Mouse (Mus musculus): ENCODE data around the gene Gpr152. TPM values are rescaled to one million over a fixed set of nuclear protein-coding genes. Genes with fewer than 3 reads are reported as not detected.
"Not testable (repeated sequence)": the region's sequence is repeated elsewhere in the genome, so short reads cannot be mapped to it uniquely, and the experiment has no call there.

Gpr152 gene
- polyA plus RNA-seq, 1 experiment from 2014 or later: not detected

DNA sequence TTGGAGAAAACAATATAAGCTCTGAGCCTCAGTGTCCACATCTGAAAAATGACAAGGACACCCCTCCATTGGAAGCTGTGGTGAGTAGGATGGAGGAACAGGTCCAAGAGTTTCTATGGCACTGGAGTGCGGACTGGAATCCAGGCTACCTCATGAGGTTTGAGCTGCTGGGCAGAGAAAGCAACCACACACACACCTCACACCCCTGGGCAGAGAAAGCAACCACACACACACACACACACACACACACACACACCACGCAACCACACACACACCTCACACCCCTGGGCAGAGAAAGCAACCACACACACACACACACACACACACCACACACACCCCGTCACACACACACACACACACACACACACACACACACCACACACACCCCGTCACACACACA is 14.3 kb upstream of the Gpr152 start:
- Histone ChIP-seq H3K36me3 (peaks cover 31% of the 10 kb centered on the region), H3K4me1 (peaks cover 40% of the 10 kb centered on the region), H3K4me3 (peak overlapping the region; percentile 82), H3K27ac (peak overlapping the region; percentile 92)
- 21% methylated on average over 4 of the region's 4 CpGs for WGBS
- H3K27me3 ChIP-seq (ENCODE audit: low read depth, poor library complexity, severe bottlenecking); H3K9me3 ChIP-seq (replicated peaks); DNase-seq (ENCODE audit: low spot score): not testable (repeated sequence)

DNA sequence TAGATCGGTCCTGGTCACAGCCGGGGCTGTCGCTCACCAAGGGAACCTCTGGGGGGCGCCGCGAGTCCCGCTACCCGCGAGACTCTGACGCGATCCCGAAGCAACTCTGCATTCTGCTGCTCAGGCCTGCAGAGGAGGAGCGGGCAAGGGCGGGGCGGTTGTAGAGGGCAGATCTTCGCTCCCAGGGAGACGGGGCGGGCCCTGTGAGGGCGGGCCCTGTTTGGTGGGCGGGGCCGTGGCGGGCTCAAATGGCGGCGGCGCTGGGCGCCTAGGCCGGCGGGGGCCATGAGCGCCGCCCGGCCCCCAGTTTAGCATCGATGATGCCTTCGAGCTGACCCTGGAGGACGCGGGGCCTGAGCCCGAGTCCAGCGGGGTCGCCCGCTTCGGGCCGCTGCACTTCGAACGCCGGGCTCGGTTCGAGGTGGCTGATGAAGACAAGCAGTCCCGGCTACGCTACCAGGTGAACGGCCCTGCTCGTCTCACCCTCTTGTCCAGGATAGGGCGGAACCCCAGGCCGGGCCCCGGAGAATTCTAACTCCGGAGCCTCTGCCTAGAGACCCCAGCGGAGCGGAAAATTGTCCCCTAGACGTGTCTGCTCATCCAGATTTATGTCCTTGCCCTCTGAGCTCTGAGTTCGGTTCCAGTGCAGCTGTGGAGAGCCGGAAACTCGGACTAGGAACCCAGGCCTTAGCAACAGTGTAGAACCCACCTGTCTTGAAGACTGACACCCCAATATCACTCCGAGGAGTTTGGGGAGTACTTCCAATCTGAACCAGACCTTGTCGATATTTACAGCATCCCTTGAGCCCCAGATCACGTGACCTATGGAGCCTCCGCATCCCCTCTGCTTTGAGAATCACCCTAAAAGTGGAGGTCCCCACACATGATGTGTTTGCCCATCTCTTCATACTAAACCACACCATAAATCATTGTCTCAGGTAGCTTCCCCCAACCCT is 13.6 kb upstream of the Gpr152 start, which contains the start of gene Aip:
Gene Aip (minus strand): TSS at position 118 of the 956 bp plus-strand sequence.
- peak; percentile 98 for DNase-seq (ENCODE audit: low spot score)
- H3K27me3 ChIP-seq (ENCODE audit: low read depth, poor library complexity, severe bottlenecking): no peaks in the 10 kb centered on the region
- H3K4me1 ChIP-seq: peaks cover 32% of the 10 kb centered on the region
- WGBS: 1% methylated on average over 64 of the region's 64 CpGs
- peaks cover 38% of the 10 kb centered on the region for H3K36me3 ChIP-seq
- no peaks in the 10 kb centered on the region for H3K9me3 ChIP-seq (replicated peaks)
- peak within 1 kb of the TSS; percentile 82 for H3K4me3 ChIP-seq
- peak within 1 kb of the TSS; percentile 92 for H3K27ac ChIP-seq

DNA sequence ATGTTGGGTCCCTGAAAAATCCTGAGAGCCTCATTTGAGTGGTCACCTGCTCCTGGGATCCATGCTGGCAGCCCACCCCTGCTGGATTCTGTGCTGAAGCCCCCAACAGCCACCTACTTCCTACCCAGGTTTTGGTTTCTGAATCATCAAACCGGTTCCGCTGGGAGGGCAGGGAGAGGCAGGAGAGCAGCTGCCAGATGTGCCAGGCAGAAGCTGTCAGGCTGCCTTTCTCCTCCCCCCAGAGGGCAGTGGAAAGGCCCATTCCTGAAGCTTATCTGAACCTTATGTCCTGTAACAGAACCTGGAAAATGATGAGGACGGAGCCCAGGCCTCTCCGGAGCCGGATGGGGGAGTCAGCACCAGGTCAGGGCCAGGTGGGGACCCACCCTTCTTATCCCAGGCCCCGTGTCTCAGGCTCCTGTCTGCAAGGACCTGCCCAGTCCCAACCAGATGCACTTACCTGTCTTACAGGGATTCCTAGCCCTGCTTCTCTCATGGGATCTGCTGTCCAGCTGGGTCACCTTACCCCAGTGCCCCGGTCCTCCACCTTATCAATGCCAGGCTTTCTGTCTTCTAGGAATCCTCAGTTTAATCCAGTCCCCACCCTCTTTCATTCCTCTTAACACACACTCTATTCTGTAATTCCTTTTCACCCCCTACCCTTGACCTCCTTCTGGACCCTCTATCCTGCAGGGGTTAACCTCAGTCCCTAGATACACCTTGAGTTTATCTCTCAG is 12.7 kb upstream of the Gpr152 start:
- Histone ChIP-seq H3K4me3 (peak overlapping the region; percentile 82), H3K9me3 (replicated peaks) (no peaks in the 10 kb centered on the region), H3K4me1 (peaks cover 30% of the 10 kb centered on the region), H3K36me3 (peaks cover 47% of the 10 kb centered on the region), H3K27ac (peak overlapping the region; percentile 92), H3K27me3 (ENCODE audit: low read depth, poor library complexity, severe bottlenecking) (no peaks in the 10 kb centered on the region)
- DNase-seq (ENCODE audit: low spot score): no peak
- 60% methylated on average over 7 of the region's 7 CpGs for WGBS

DNA sequence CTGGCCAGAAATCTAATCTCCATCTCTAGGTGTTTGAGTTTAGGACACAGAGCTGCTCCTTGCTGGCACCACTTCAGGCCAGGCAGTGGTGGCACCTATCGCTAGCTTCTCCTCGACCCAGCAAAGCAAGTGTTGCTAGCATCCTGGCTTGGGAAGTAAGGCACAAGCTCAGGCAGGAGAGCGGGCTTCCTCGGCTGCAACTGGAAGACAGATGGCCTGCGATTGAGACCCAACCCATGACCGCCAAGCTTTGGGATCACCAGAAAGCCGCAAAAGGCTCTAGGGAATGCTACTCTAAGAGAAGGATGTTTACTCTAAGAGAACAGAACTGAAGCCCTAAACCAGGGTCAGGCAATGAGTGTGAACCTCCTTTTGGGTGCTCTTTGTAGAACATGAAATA is 10.1 kb upstream of the Gpr152 start:
- 91% methylated on average over 7 of the region's 7 CpGs for WGBS
- DNase-seq (ENCODE audit: low spot score): no peak

DNA sequence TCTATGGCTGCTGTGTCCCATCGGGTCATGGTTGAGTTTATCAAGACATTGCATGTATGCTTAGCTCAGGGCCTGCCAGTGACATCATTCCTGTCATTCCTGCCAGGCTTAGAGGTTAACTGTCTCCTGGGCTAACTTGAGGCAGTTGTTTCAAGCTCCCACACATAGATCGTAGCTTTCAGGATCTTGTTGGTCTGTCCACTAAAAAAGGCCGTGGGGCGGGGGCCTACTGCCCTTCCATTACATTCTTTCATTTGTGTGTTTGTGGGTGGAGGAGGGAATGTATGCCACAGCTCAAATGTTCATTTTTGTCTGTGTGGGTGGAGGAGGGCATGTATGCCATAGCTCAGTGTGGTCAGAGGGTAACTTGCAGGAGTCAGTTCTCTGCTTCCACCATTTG is 9.5 kb upstream of the Gpr152 start:
- no peak for DNase-seq (ENCODE audit: low spot score)
- Histone ChIP-seq H3K4me3 (no peak overlapping the region), H3K9me3 (replicated peaks) (no peaks in the 10 kb centered on the region), H3K36me3 (peaks cover 64% of the 10 kb centered on the region), H3K27ac (no peak overlapping the region), H3K4me1 (peaks cover 18% of the 10 kb centered on the region), H3K27me3 (ENCODE audit: low read depth, poor library complexity, severe bottlenecking) (no peaks in the 10 kb centered on the region)
- WGBS: 95% methylated on average over 4 of the region's 4 CpGs

More for the DNA sequence above, 10.1 kb upstream of the Gpr152 start:
- Histone ChIP-seq H3K27me3 (ENCODE audit: low read depth, poor library complexity, severe bottlenecking) (no peaks in the 10 kb centered on the region), H3K4me1 (peaks cover 24% of the 10 kb centered on the region), H3K36me3 (peaks cover 64% of the 10 kb centered on the region), H3K4me3 (no peak overlapping the region), H3K27ac (no peak overlapping the region), H3K9me3 (replicated peaks) (no peaks in the 10 kb centered on the region)

DNA sequence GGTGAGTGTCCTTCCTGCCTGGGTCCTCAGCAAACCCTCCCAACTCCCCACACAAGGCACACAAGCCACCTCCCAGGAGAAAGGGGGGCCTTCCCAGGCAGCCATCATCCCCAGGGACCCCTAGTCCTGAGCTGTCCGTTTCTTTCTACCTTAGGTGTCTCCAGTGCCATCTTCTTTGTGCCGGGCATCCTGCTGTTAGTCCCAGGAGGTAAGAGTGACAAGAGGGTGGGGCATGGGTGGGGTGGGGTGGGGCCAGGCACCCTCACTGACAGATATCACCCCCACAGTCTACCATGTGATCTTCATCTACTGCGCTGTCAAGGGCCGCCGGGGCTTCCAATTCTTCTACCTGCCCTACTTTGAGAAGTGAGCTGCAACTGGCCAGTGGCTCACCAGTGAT is 8.5 kb upstream of the Gpr152 start:
- no peaks in the 10 kb centered on the region for H3K9me3 ChIP-seq (replicated peaks)
- no peak for DNase-seq (ENCODE audit: low spot score)
- peaks cover 15% of the 10 kb centered on the region for H3K4me1 ChIP-seq
- no peak overlapping the region; the same call in 1 of the 2 replicates for H3K4me3 ChIP-seq
- H3K27ac ChIP-seq: no peak overlapping the region
- 87% methylated on average over 5 of the region's 5 CpGs for WGBS
- H3K36me3 ChIP-seq: peaks cover 64% of the 10 kb centered on the region
- no peaks in the 10 kb centered on the region for H3K27me3 ChIP-seq (ENCODE audit: low read depth, poor library complexity, severe bottlenecking)

DNA sequence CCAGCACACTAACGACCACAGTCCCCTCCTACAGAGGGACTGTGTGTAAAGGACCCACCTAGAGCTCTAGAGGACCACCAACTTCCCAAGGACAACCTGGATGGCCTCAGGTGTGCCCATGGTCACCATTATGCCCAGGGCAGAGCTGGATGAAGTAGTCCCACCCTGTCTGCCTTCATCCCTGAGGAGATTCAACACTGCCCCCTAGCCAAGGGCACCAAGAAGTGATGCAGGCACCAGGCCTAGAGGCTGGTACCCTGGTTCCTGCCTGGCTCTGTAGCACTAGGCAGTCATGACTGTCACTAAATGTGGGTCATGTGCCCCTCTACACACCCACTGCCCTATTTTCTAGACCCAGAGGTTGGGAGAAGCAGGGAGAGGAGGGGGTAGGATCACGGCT is 7.8 kb upstream of the Gpr152 start:
- Histone ChIP-seq H3K9me3 (replicated peaks) (no peaks in the 10 kb centered on the region), H3K27me3 (ENCODE audit: low read depth, poor library complexity, severe bottlenecking) (peaks cover 2% of the 10 kb centered on the region; the same call in 1 of the 2 replicates), H3K4me3 (no peak overlapping the region), H3K4me1 (peaks cover 10% of the 10 kb centered on the region), H3K36me3 (peaks cover 64% of the 10 kb centered on the region), H3K27ac (no peak overlapping the region)
- WGBS: 85% methylated on average over 2 of the region's 2 CpGs
- DNase-seq (ENCODE audit: low spot score): no peak

DNA sequence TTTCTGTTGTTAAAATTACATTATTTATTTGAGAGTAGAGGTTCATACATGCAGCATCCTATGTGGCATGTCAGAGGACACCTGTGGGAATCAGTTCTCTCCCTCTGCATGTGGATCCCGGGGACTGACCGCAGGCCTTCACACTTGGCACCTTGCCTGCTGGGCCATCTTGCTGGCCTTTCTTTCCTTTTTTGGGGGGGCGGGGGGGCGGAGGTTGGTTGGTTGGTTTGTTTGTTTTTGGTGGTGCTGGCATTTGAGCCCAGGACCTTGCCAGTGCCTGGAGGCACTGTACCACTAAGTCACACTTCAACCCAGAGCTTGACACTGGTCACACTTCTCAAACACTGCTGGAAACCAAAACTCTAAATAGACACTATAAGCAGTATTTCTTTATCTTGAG is 5.2 kb upstream of the Gpr152 start:
- Histone ChIP-seq H3K27me3 (ENCODE audit: low read depth, poor library complexity, severe bottlenecking) (peaks cover 4% of the 10 kb centered on the region; the same call in 1 of the 2 replicates), H3K9me3 (replicated peaks) (no peaks in the 10 kb centered on the region), H3K27ac (no peak overlapping the region), H3K4me3 (no peak overlapping the region), H3K4me1 (no peaks in the 10 kb centered on the region), H3K36me3 (peaks cover 43% of the 10 kb centered on the region)
- WGBS: 90% methylated on average over 4 of the region's 4 CpGs
- DNase-seq (ENCODE audit: low spot score): no peak

DNA sequence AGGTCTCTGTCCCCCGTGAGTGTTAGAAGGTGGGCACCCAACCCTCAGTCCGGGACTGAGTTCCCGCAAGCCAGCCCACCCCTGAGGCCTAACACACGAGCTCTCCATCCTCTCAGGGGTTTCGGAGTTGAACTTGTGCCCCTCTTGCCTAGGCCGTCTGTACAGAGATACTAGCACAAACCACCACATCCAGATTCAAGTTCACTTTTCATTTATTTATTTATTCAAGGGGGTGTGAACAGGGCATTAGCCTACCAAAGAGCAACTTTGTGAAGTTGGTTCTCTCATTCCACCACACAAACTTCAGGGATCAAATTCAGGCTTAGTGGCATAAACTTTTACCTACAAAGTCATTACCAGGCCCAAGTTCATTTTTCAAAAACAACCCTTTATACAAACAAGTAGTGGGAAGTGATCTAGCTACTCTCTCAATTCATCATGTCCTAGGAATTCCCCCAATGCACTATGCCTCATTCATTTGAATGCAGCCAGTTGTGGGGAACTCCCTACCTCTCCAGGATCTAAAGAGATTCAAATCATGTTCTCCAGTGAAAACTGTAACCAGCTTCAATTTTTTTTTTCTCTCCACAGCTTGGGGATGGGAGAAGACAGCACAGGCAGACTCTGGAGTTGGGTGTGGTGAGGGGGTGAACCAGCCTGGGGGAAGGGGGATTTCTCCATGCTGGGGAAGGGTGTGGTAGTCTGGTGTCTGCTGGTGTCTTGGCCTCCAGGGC is 4.2 kb upstream of the Gpr152 start:
- 87% methylated on average over 6 of the region's 6 CpGs for WGBS
- DNase-seq (ENCODE audit: low spot score); H3K4me3 ChIP-seq; H3K27me3 ChIP-seq (ENCODE audit: low read depth, poor library complexity, severe bottlenecking); H3K27ac ChIP-seq; H3K4me1 ChIP-seq; H3K9me3 ChIP-seq (replicated peaks): not testable (repeated sequence)
- H3K36me3 ChIP-seq: peaks cover 32% of the 10 kb centered on the region

DNA sequence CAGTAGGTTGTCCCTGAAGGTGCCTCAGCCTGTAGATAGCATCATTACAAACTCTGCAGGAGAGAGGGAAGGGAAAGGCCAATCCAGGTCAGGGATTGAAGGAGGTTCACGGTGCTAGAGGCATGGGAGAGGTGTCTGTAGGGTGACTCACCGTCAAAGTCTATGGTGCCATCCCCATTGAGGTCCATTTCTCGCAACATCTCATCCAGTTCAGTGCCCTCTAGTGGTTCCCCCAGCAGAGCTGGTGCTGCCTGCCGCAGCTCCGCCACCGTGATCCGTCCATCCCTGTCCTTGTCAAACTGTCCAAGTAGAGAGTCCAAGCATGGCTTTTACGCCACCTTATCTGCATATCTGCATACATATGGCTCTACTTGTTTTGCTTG is 3.6 kb upstream of the Gpr152 start:
- 30% methylated on average over 8 of the region's 8 CpGs for WGBS
- not testable (repeated sequence) for H3K27ac ChIP-seq; H3K9me3 ChIP-seq (replicated peaks)

DNA sequence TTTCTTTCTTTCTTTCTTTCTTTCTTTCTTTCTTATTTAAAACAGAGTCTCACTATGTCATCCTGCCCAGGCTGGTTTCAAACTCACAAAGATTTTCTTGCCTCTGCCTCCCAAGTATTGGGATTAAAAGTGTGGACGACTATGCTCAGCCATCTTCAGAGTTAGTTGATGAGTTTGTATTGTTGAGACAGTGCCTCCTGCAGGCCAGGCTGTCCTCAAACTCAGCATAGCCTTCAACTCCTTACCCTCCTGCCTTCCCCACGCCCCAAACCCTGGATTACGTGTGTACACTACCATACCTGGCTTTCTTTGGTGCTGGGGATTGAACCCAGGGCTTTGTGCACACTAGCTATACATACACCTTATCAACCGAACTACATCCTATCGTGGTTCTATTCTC is 3.1 kb upstream of the Gpr152 start:
- 83% methylated on average over 5 of the region's 5 CpGs for WGBS
- Histone ChIP-seq H3K9me3 (replicated peaks) (no peaks in the 10 kb centered on the region), H3K27ac (no peak overlapping the region), H3K36me3 (peaks cover 22% of the 10 kb centered on the region), H3K4me1 (no peaks in the 10 kb centered on the region), H3K27me3 (ENCODE audit: low read depth, poor library complexity, severe bottlenecking) (peaks cover 4% of the 10 kb centered on the region; the same call in 1 of the 2 replicates), H3K4me3 (no peak overlapping the region)
- DNase-seq (ENCODE audit: low spot score): no peak

More for the DNA sequence above, 3.6 kb upstream of the Gpr152 start:
- peaks cover 27% of the 10 kb centered on the region for H3K36me3 ChIP-seq
- not testable (repeated sequence) for H3K4me1 ChIP-seq; DNase-seq (ENCODE audit: low spot score); H3K27me3 ChIP-seq (ENCODE audit: low read depth, poor library complexity, severe bottlenecking); H3K4me3 ChIP-seq

DNA sequence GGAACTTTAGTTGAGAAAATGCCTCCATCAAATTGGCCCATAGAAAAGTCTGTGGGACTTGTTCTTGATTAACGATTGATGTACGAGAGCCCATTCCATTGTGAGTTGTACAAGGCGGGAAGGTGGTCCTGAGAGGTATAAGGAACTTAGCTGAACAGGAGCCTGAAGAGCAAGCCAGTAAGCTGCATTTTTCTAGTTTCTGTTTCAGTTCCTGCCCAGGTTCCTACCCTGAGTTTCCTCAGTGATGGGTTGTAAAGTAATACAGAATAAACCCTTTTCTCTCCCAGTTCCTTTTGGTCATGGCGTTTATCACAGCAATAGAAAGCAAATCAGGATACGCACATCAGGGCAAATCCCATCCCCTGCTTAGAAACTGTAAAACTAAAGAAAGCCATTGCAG is 1.7 kb upstream of the Gpr152 start:
- peaks cover 7% of the 10 kb centered on the region for H3K36me3 ChIP-seq
- 85% methylated on average over 5 of the region's 5 CpGs for WGBS

More for the DNA sequence above, 1.7 kb upstream of the Gpr152 start:
- Histone ChIP-seq H3K9me3 (replicated peaks) (no peaks in the 10 kb centered on the region), H3K27ac (no peak overlapping the region), H3K4me3 (no peak overlapping the region), H3K27me3 (ENCODE audit: low read depth, poor library complexity, severe bottlenecking) (peaks cover 4% of the 10 kb centered on the region; the same call in 1 of the 2 replicates), H3K4me1 (0 out of 2 replicates have a peak, but pooled peaks cover 3% of the 10 kb centered on the region)
- DNase-seq (ENCODE audit: low spot score): no peak
